Mouse (Mus musculus) C2C12 (cell line): ENCODE results near the gene 4930432M17Rik. TPM values are rescaled to one million over a fixed set of nuclear protein-coding genes. Genes with fewer than 3 reads are reported as not detected.

ENCODE experiments used
- H3K27me3 ChIP-seq: one replicate; pipeline ENCODE4 v1.6.1; 2011; ENCODE audit not compliant: control insufficient read depth, insufficient read depth, insufficient read length
- H3K36me3 ChIP-seq: one replicate; pipeline ENCODE4 v1.6.1; 2011; ENCODE audit not compliant: control insufficient read depth, insufficient read depth
- H3K4me3 ChIP-seq: one replicate; pipeline ENCODE4 v1.5.1; 2011; ENCODE audit warnings: mild to moderate bottlenecking, control low read depth; ENCODE audit not compliant: poor library complexity, insufficient read depth, severe bottlenecking
- H3K79me2 ChIP-seq: one replicate; pipeline ENCODE4 v1.6.1; 2011; ENCODE audit not compliant: control insufficient read depth, insufficient read depth
- H3K79me3 ChIP-seq: one replicate; pipeline ENCODE4 v1.6.1; 2011; ENCODE audit warnings: low read depth, control low read depth
- H3ac ChIP-seq: one replicate; pipeline ENCODE3; 2011; ENCODE audit warnings: low read depth; ENCODE audit not compliant: control insufficient read depth, insufficient read length
- CEBPB ChIP-seq: IDR thresholded peaks from one replicate; pipeline ENCODE4 v1.6.1; 2011; ENCODE audit warnings: low read depth, mild to moderate bottlenecking, control low read depth, moderate library complexity
- CTCF ChIP-seq: IDR thresholded peaks from one replicate; pipeline ENCODE4 v1.5.1; 2011; ENCODE audit not compliant: control insufficient read depth, insufficient read depth, insufficient read length
- FOSL1 ChIP-seq: IDR thresholded peaks from one replicate; pipeline ENCODE4 v1.8.0; 2011; ENCODE audit warnings: mild to moderate bottlenecking, low read length; ENCODE audit not compliant: poor library complexity, insufficient read depth, severe bottlenecking
- MAX ChIP-seq: IDR thresholded peaks from one replicate; pipeline ENCODE4 v1.6.1; 2011; ENCODE audit warnings: mild to moderate bottlenecking, control low read depth
- MYOD1 ChIP-seq: IDR thresholded peaks from one replicate; pipeline ENCODE4 v1.6.1; 2011; ENCODE audit warnings: low read depth; ENCODE audit not compliant: control insufficient read depth, insufficient read length
- MYOG ChIP-seq: IDR thresholded peaks from one replicate; pipeline ENCODE4 v1.6.1; 2011; ENCODE audit not compliant: control insufficient read depth, insufficient read length; ENCODE audit errors: extremely low read depth
- USF1 ChIP-seq: IDR thresholded peaks from one replicate; pipeline ENCODE4 v1.6.1; 2011; ENCODE audit warnings: low read depth, mild to moderate bottlenecking, control low read depth, moderate library complexity
- polyA plus RNA-seq: library from polyadenylated mRNA; unstranded; fragments of >200 nt; fragmentation: generic; extraction: Trizol; gene quantifications from one replicate; pipeline ENCODE4 v1.2.1, GENCODE M21; 2012; ENCODE audit warnings: missing spikeins

4930432M17Rik gene
- polyA plus RNA-seq, 1 experiment = not detected

GRCm38 (mm10) chr3:121635505-121635904, 35.1 kb upstream of the 4930432M17Rik start:
- Histone ChIP-seq H3K4me3 (no peak overlapping the region), H3K79me2 (no peaks in the 10 kb centered on the region), H3K27me3 (no peaks in the 10 kb centered on the region), H3K79me3 (no peaks in the 10 kb centered on the region), H3K36me3 (no peaks in the 10 kb centered on the region), H3ac (no peak overlapping the region)
- no peak for TF ChIP-seq FOSL1
- no peak for TF ChIP-seq MAX
- no peak for TF ChIP-seq USF1
- TF ChIP-seq CTCF = no peak
- no peak for TF ChIP-seq MYOG
- TF ChIP-seq MYOD1 = no peak
- no peak for TF ChIP-seq CEBPB

DNA sequence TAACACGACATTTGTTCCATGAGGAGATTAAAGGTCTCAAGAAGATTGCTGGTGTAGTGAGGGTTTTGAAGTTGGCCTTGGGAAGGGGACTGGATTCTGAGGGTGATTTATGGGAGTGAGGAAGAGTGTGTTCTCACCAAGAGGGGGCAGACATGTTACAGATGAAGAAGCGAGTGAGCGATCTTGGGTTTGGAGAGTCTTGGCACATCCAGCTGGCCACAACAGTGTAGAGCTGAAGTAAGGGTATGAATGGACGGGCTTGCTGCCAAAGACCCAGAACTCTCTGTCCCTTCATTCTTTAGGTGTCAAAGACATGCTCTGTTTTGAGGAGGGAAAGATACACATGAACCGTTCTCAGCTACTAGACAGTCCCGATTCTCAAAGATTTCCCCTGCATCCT, 34.2 kb upstream of the 4930432M17Rik start:
- Histone ChIP-seq H3K36me3 (no peaks in the 10 kb centered on the region), H3K27me3 (no peaks in the 10 kb centered on the region), H3ac (no peak overlapping the region), H3K79me2 (no peaks in the 10 kb centered on the region), H3K4me3 (no peak overlapping the region), H3K79me3 (no peaks in the 10 kb centered on the region)
- TF ChIP-seq MYOD1 = no peak
- TF ChIP-seq CTCF = no peak
- no peak for TF ChIP-seq MAX
- TF ChIP-seq MYOG = no peak
- no peak for TF ChIP-seq USF1
- TF ChIP-seq FOSL1 = no peak
- no peak for TF ChIP-seq CEBPB

GRCm38 (mm10) chr3:121636748-121637147, 33.8 kb upstream of the 4930432M17Rik start:
- H3K27me3 ChIP-seq = no peaks in the 10 kb centered on the region
- H3K36me3 ChIP-seq = no peaks in the 10 kb centered on the region
- H3K79me3 ChIP-seq = no peaks in the 10 kb centered on the region
- no peak overlapping the region for H3K4me3 ChIP-seq
- no peak overlapping the region for H3ac ChIP-seq
- TF ChIP-seq FOSL1 = no peak
- no peak for TF ChIP-seq MAX
- TF ChIP-seq USF1 = no peak
- TF ChIP-seq MYOG = no peak
- TF ChIP-seq CEBPB = no peak
- no peak for TF ChIP-seq CTCF
- no peak for TF ChIP-seq MYOD1
- H3K79me2 ChIP-seq = no peaks in the 10 kb centered on the region

DNA sequence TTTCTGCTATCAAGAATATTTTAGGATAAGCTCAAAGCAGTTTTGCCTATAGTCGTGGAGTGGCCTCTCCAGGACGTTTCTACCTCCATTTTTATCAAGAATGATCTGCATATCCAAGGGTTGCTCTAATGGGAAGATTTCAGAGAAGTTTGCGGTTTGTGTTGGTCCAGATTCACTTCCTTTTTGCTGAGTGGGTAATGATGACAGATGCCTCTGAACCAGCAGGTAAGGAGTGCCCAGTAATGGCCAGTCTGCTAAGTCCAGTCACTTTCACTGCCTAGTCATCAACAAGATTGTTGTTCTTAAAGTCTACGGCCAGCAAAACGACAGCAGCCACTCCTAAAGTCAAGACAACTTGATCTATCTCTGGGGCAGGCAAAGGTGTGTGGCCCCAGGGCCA, 32.8 kb upstream of the 4930432M17Rik start:
- no peaks in the 10 kb centered on the region for H3K79me3 ChIP-seq
- TF ChIP-seq MAX = no peak
- no peak for TF ChIP-seq USF1
- no peak for TF ChIP-seq CTCF
- no peak for TF ChIP-seq FOSL1
- no peak for TF ChIP-seq MYOG
- no peak for TF ChIP-seq CEBPB
- no peaks in the 10 kb centered on the region for H3K36me3 ChIP-seq
- no peaks in the 10 kb centered on the region for H3K27me3 ChIP-seq
- H3K79me2 ChIP-seq = no peaks in the 10 kb centered on the region
- no peak overlapping the region for H3K4me3 ChIP-seq
- no peak overlapping the region for H3ac ChIP-seq

GRCm38 (mm10) chr3:121638241-121638640, 32.3 kb upstream of the 4930432M17Rik start:
- no peak overlapping the region for H3K4me3 ChIP-seq

DNA sequence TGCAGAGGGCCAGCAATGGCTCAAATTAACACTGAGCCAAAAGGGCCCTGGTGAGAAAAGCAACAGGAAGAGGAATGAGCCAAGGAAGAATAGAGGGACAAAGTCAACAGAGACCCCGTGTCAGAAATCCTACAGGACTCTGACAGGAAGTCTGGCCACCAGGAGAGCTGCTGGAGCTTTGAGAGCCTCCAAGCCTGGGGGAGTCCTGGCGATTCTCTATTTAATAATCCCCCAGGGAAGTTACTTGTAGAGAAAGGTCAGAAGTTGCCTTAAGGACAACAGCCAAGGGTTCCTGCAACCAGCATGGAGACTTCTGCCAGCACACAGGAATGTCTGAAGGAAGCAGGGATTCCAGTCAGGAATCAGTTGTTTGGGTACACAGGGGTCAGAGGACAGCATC, 30.0 kb upstream of the 4930432M17Rik start:
- Histone ChIP-seq H3K79me3 (no peaks in the 10 kb centered on the region), H3K79me2 (no peaks in the 10 kb centered on the region), H3ac (no peak overlapping the region), H3K27me3 (no peaks in the 10 kb centered on the region), H3K4me3 (no peak overlapping the region), H3K36me3 (no peaks in the 10 kb centered on the region)
- no peak for TF ChIP-seq CTCF
- no peak for TF ChIP-seq USF1
- no peak for TF ChIP-seq FOSL1
- no peak for TF ChIP-seq MYOD1
- TF ChIP-seq CEBPB = no peak
- no peak for TF ChIP-seq MYOG
- TF ChIP-seq MAX = no peak

More at GRCm38 (mm10) chr3:121638241-121638640, 32.3 kb upstream of the 4930432M17Rik start:
- Histone ChIP-seq H3K27me3 (no peaks in the 10 kb centered on the region), H3K36me3 (no peaks in the 10 kb centered on the region), H3ac (no peak overlapping the region), H3K79me3 (no peaks in the 10 kb centered on the region), H3K79me2 (no peaks in the 10 kb centered on the region)
- TF ChIP-seq MYOG (no peak), CEBPB (no peak), FOSL1 (no peak), CTCF (no peak), MAX (no peak), MYOD1 (no peak), USF1 (no peak)
